Mouse (Mus musculus) spleen, adult 2 months (tissue): ENCODE data around the gene Cacng7. TPM values are rescaled to one million over a fixed set of nuclear protein-coding genes. Genes with fewer than 3 reads are reported as not detected.
A peak's percentile ranks its signal among the peaks of the same experiment; 100 is the strongest.

ENCODE experiments used
- DNase-seq, 2 experiments: peaks; one replicate each; pipeline versions ENCODE4 v3.0.0 to v3.0.0-alpha.2; 2012 to 2021; ENCODE audit warnings: low spot score in 2 of 2, low read depth in 1 of 2
- H3K27ac ChIP-seq: fragments of 200-500 bp; 2 replicates; pipeline ENCODE4 v1.5.1; 2012; ENCODE audit warnings: low read length, inconsistent platforms; ENCODE audit not compliant: insufficient read depth
- H3K27me3 ChIP-seq: fragments of 200-500 bp; 2 replicates; pipeline ENCODE4 v1.6.1; 2012; ENCODE audit warnings: mild to moderate bottlenecking, moderate library complexity, low read length, inconsistent platforms; ENCODE audit not compliant: control insufficient read depth, insufficient read depth
- H3K36me3 ChIP-seq: fragments of 200-500 bp; 2 replicates; pipeline ENCODE4 v1.6.1; 2012; ENCODE audit warnings: mild to moderate bottlenecking, low read length, inconsistent platforms; ENCODE audit not compliant: control insufficient read depth, insufficient read depth
- H3K4me1 ChIP-seq: fragments of 200-500 bp; 2 replicates; pipeline ENCODE4 v1.6.1; 2011; ENCODE audit warnings: inconsistent platforms; ENCODE audit not compliant: control insufficient read depth, insufficient read depth, insufficient read length
- H3K4me3 ChIP-seq: fragments of 200-500 bp; 2 replicates; pipeline ENCODE4 v1.5.1; 2011; ENCODE audit warnings: mild to moderate bottlenecking, inconsistent platforms; ENCODE audit not compliant: insufficient read depth, insufficient read length; ENCODE audit errors: extremely low read depth
- CTCF ChIP-seq: fragments of 200-500 bp; IDR thresholded peaks from 2 replicates; pipeline ENCODE4 v1.5.1; 2011; ENCODE audit warnings: mild to moderate bottlenecking, inconsistent platforms; ENCODE audit not compliant: insufficient read depth, insufficient read length, insufficient replicate concordance; ENCODE audit errors: extremely low read depth
- POLR2A ChIP-seq: fragments of 200-500 bp; IDR thresholded peaks from 2 replicates; pipeline ENCODE4 v1.6.1; 2011; ENCODE audit warnings: low read depth, low read length, inconsistent platforms
- WGBS: fragments of 180-500 bp; shearing (Covaris S2); methylation state at CpG from one replicate; pipeline ENCODE4 v1.1.7; 2018; 5-methylcytosine and 5-hydroxymethylcytosine counted together
- polyA plus RNA-seq: library from polyadenylated mRNA; depleted of rRNA; stranded (reverse); fragments of >200 nt; gene quantifications from 2 replicates; pipeline ENCODE4 v1.2.3, GENCODE M21; 2012; rRNA removed

Cacng7 gene
- polyA plus RNA-seq, 1 experiment, result 1.1 TPM

DNA sequence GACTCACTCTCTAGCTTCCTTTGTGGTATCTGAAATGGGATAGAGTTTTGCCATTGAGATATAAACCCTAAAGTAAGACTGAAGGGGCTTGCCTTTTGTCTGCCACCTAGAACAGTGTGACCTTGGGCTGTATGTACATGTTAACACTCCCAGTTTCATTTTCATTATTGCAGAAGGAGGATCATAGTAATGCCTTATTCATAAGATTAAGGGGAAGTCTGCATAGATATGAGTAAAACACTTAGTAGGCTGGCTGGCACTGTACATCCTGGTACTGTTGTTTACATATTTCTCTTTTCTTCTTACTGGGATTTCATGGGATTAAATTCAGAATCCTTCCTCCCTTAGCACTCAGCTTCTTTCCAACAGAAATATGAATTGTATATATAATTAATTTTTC, 67.2 kb downstream of the Cacng7 start:
- no peaks in the 10 kb centered on the region for H3K4me1 ChIP-seq
- no peaks in the 10 kb centered on the region for H3K27me3 ChIP-seq
- H3K4me3 ChIP-seq, result no peak overlapping the region
- H3K36me3 ChIP-seq, result no peaks in the 10 kb centered on the region
- no peak overlapping the region for H3K27ac ChIP-seq
- TF ChIP-seq POLR2A (no peak), CTCF (no peak)
- no peak for DNase-seq

DNA sequence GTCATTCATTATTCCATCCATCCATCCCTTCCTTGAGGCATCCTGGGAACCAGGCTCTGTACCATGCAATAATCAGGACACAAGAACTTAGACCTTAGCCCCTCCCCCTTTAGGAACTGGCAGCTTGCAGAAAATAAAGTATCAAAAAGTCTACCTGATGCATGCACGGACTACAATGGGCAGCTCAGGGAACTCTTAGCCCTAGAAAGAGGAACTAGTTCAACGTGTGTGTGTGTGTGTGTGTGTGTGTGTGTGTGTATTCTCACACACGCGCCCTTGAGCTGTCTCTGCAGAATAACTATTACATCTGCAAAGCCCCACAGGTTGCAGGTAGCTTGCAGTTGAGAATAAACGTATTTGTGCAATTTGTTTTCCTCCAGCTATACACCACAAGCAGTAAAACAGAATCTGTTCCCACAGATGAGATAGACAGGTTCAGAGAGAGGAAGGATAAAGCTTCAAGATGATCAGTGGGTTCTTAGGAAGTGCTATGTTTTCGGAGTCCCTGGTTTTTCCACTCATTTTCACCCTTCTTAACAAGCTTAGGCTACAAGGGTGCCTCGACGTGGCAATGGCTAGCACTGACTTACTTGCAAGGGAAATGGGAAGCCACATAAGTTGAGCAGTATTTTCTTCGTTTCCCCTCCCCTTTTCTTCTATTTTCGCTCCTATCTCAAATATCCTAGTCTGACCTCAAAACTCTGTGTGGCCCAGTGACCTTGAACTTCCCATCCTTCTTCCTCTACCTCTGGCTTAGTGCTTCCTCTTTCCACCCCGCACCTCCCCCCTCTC, 77.2 kb downstream of the Cacng7 start:
- 10% methylated on average over 11 of the region's 11 CpGs for WGBS
- DNase-seq, result no peak
- Histone ChIP-seq H3K4me1 (peaks cover 3% of the 10 kb centered on the region), H3K36me3 (no peaks in the 10 kb centered on the region), H3K27ac (no peak overlapping the region), H3K4me3 (no peak overlapping the region), H3K27me3 (peaks cover 13% of the 10 kb centered on the region)
- no peak for TF ChIP-seq CTCF
- TF ChIP-seq POLR2A, result no peak

DNA sequence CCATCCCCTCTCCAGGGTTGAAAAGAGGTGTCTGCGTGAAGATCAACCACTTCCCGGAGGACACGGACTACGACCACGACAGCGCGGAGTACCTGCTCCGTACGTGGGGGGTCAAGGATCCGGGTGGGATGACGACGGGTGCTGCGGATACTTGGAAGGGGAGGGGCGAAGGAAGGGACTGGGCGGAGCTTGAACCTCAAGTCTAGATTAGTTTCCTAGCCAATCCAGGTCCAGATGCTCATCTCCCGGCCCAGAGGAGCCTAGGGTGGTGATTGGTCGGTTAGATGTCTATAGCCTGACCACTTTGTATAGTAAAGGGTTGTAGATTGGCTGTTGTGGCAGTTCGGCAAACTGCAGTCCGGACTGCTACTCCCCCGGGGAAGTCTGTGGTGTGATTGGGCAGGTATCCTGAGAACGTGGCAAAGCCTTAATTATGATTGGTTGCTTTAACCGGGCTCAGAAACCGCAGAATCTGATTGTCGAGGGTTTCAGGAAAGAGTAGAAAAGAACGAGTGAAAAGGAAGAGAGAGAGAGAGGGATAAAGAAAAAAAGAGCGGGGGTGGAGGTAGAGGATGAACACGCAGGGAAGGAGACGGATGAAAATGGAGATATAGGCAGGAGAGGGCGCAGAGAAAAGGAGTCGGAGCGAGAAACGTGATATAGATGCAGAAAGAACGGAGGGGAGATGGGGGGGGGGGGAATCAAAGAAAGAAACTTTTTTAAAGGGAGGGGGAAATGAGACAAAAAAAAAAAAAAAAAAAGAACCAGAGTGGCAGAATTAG, 78.6 kb downstream of the Cacng7 start:
- 4% methylated on average over 33 of the region's 33 CpGs for WGBS
- Histone ChIP-seq H3K4me3 (peak overlapping the region; percentile 41; the same call in 1 of the 2 replicates), H3K4me1 (peaks cover 4% of the 10 kb centered on the region), H3K27ac (no peak overlapping the region), H3K36me3 (no peaks in the 10 kb centered on the region), H3K27me3 (peaks cover 25% of the 10 kb centered on the region)
- no peak for DNase-seq
- TF ChIP-seq POLR2A, result no peak
- no peak for TF ChIP-seq CTCF

DNA sequence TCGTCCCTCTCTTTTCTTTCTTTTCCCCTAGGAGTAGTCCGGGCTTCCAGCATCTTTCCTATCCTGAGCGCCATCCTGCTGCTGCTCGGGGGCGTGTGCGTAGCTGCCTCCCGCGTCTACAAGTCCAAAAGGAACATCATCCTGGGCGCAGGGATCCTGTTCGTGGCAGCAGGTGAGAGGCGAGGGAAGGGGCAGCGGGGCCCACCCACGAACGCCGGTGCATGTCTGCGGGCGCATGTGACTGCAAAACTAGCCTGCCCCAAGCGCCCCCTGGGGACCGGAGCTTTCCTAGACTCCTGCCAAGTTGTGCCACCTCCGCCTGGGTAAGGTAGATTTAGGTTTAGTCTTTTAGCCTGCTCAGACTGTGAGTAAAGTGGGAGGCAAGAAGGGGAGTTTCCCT, 79.3 kb downstream of the Cacng7 start:
- 0 out of 2 replicates have a peak overlapping the region, but pooled peaks have one; percentile 18 for H3K27ac ChIP-seq
- peak in 1 of 2 experiments; percentile 22 for DNase-seq
- H3K4me1 ChIP-seq, result peaks cover 4% of the 10 kb centered on the region
- H3K36me3 ChIP-seq, result no peaks in the 10 kb centered on the region
- peaks cover 27% of the 10 kb centered on the region for H3K27me3 ChIP-seq
- H3K4me3 ChIP-seq, result peak overlapping the region; percentile 20; the same call in 1 of the 2 replicates
- TF ChIP-seq POLR2A, result no peak
- no peak for TF ChIP-seq CTCF
- 6% methylated on average over 20 of the region's 20 CpGs for WGBS

DNA sequence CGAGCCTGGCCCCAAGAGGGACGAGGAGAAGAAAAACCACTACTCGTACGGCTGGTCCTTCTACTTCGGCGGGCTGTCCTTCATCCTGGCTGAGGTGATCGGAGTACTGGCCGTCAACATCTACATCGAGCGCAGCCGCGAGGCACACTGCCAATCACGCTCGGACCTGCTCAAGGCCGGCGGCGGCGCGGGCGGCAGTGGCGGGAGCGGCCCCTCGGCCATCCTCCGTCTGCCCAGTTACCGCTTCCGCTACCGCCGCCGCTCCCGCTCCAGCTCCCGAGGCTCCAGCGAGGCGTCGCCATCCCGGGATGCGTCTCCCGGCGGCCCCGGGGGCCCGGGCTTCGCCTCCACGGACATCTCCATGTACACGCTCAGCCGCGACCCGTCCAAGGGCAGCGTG, 82.1 kb downstream of the Cacng7 start:
- WGBS, result 3% methylated on average over 47 of the region's 47 CpGs
- no peak for DNase-seq
- TF ChIP-seq CTCF (no peak), POLR2A (no peak)
- Histone ChIP-seq H3K4me3 (peak overlapping the region; percentile 38; the same call in 1 of the 2 replicates), H3K27ac (no peak overlapping the region), H3K4me1 (peaks cover 4% of the 10 kb centered on the region), H3K27me3 (peaks cover 27% of the 10 kb centered on the region), H3K36me3 (no peaks in the 10 kb centered on the region)

DNA sequence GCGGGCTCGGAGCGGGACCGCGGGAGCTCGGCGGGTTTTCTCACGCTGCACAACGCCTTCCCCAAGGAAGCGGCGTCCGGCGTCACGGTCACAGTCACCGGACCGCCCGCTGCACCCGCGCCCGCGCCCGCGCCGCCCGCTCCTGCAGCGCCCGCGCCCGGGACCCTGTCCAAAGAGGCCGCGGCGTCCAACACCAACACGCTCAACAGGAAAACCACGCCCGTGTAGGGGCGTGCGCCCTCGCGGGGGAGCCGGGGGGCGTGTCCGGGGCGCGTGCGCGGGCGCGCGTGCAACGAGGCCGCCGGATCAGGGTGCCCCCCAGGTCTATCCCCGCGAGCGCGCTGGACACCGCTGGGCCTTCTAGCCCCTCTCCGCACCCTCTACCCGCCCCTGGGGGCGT, 82.6 kb downstream of the Cacng7 start:
- DNase-seq, result no peak
- Histone ChIP-seq H3K4me3 (no peak overlapping the region; the same call in 1 of the 2 replicates), H3K36me3 (no peaks in the 10 kb centered on the region), H3K4me1 (peaks cover 4% of the 10 kb centered on the region), H3K27ac (no peak overlapping the region), H3K27me3 (peaks cover 27% of the 10 kb centered on the region)
- WGBS, result 3% methylated on average over 30 of the region's 60 CpGs
- TF ChIP-seq CTCF, result no peak
- TF ChIP-seq POLR2A, result no peak

Other genes starting within 250 kb of the Cacng7 start
- 0.02 TPM in 1 of 2 replicates, not detected in the other for gene AU018091, start 163.8 kb upstream of the Cacng7 start, polyA plus RNA-seq
- 0.46 and 0.63 TPM in 2 replicates for gene Nlrp12, start 83.2 kb upstream of the Cacng7 start, polyA plus RNA-seq
- gene Myadm, start 43.9 kb upstream of the Cacng7 start, polyA plus RNA-seq, result 126 and 181 TPM in 2 replicates
- gene Prkcg, start 43.8 kb upstream of the Cacng7 start, polyA plus RNA-seq, result 4.8 and 5.7 TPM in 2 replicates
- 1.8 and 3.0 TPM in 2 replicates for gene Cacng8, start 57.7 kb downstream of the Cacng7 start, polyA plus RNA-seq
- gene Cacng6, start 91.2 kb downstream of the Cacng7 start, polyA plus RNA-seq, result 0.11 and 0.15 TPM in 2 replicates
- 0.48 and 0.54 TPM in 2 replicates for gene Tarm1, start 169.7 kb downstream of the Cacng7 start, polyA plus RNA-seq